Mouse (Mus musculus) hindbrain, embryonic 13.5 days (tissue): ENCODE measurements around the gene Etv3. TPM values are rescaled to one million over a fixed set of nuclear protein-coding genes. Genes with fewer than 3 reads are reported as not detected.
A peak's percentile ranks its signal among the peaks of the same experiment; 100 is the strongest.
"Not testable (repeated sequence)": the region's sequence is repeated elsewhere in the genome, so short reads cannot be mapped to it uniquely, and the experiment has no call there.

Experiments used
- ATAC-seq: fragments of 200-750 bp; cut with Nextera tagmentation; 2 replicates; pipeline ENCODE4 v1.8.0; 2017; ENCODE audit warnings: moderate TSS enrichment; ENCODE audit not compliant: low FRiP score
- H3K27ac ChIP-seq: fragments of 300-500 bp; sonication (generic); 2 replicates; pipeline ENCODE4 v1.5.1; 2015; ENCODE audit warnings: inconsistent platforms, mild to moderate bottlenecking, moderate library complexity
- H3K27me3 ChIP-seq: fragments of 300-500 bp; sonication (generic); 2 replicates; pipeline ENCODE4 v1.6.1; 2015; ENCODE audit warnings: mild to moderate bottlenecking, inconsistent platforms
- H3K36me3 ChIP-seq: fragments of 300-500 bp; sonication (generic); 2 replicates; pipeline ENCODE4 v1.6.1; 2015; ENCODE audit warnings: mild to moderate bottlenecking, inconsistent platforms
- H3K4me1 ChIP-seq: fragments of 300-500 bp; sonication (generic); replicated peaks from 2 replicates; pipeline ENCODE4 v1.6.1; 2015; ENCODE audit warnings: inconsistent platforms
- H3K4me2 ChIP-seq: fragments of 300-500 bp; sonication (generic); 2 replicates; pipeline ENCODE4 v1.6.1; 2015; ENCODE audit warnings: inconsistent platforms, mild to moderate bottlenecking, moderate library complexity
- H3K4me3 ChIP-seq: fragments of 300-500 bp; sonication (generic); 2 replicates; pipeline ENCODE4 v1.5.1; 2015; ENCODE audit warnings: mild to moderate bottlenecking, inconsistent platforms
- H3K9ac ChIP-seq: fragments of 300-500 bp; sonication (generic); 2 replicates; pipeline ENCODE4 v1.6.1; 2015; ENCODE audit warnings: mild to moderate bottlenecking, inconsistent platforms
- H3K9me3 ChIP-seq: fragments of 300-500 bp; sonication (generic); 2 replicates; pipeline ENCODE4 v1.6.1; 2016; ENCODE audit warnings: inconsistent platforms
- WGBS: fragments of 180-500 bp; shearing (Covaris S2); methylation state at CpG from one replicate; pipeline ENCODE4 v1.1.7; 2015; 5-methylcytosine and 5-hydroxymethylcytosine counted together
- polyA plus RNA-seq: library from polyadenylated mRNA; unstranded; fragments of >200 nt; fragmentation: Nextera tagmentation; extraction: Ambion mirVana; gene quantifications from 2 replicates; pipeline ENCODE4 v1.2.1, GENCODE M21; 2015

Gene Etv3
- 10.1 and 10.9 TPM in 2 replicates for polyA plus RNA-seq

DNA sequence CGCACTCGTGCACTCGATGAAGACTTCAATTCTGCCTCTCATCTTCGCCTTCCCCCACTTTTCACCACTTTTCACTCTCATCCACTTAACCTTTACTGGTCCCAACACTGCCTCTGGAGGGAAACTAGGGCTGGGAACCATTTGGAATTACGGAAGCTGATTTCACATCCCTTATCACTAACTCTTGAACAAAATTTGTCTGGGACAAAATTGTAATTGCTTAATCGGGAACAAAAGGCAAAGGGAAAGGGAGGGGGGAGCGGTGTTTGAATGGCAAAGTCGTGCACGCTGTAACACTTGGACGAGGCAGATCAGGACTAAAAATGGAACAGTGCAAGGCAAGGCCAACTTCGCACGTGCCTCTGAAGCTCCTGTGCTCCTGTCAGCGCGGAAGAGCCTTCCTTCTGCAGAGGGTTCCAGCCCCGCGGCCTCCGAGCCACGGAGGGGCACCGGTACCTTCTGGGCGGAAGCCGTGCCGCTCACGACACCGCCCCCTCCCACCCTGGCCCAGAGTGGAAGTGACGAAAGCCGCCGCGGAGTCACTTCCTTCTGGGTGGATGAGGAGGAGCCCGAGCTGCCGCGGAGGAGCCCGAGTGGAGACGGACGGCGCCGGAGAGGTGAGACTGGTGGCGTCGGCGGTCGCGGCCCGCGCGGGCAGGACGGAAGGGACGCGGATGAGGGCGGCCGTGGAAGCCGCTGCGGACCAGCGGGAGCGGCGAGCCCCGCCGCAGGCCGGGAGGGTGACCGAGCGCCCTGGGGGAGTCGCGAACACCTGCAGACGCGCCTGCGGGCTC lies at the start of gene Etv3:
Gene Etv3 (plus strand): TSS at position 365 of the 794 bp plus-strand sequence.
- H3K4me1 ChIP-seq: peaks cover 21% of the 10 kb centered on the region
- peak within 1 kb of the TSS; percentile 81 for H3K27ac ChIP-seq
- H3K9ac ChIP-seq: peak within 1 kb of the TSS; percentile 100
- peak within 1 kb of the TSS; percentile 93 for H3K4me2 ChIP-seq
- peaks cover 30% of the 10 kb centered on the region for H3K36me3 ChIP-seq
- no peaks in the 10 kb centered on the region for H3K9me3 ChIP-seq
- peaks cover 4% of the 10 kb centered on the region; the same call in 1 of the 2 replicates for H3K27me3 ChIP-seq
- peak within 1 kb of the TSS; percentile 97 for H3K4me3 ChIP-seq
- WGBS: 5% methylated on average over 61 of the region's 64 CpGs
- ATAC-seq: peak; percentile 99

- ATAC-seq, H3K9ac ChIP-seq, H3K27me3 ChIP-seq, H3K4me1 ChIP-seq, H3K27ac ChIP-seq, H3K4me2 ChIP-seq, H3K36me3 ChIP-seq, H3K4me3 ChIP-seq: not testable (repeated sequence)
- 90% methylated on average over 3 of the region's 3 CpGs for WGBS
- peaks cover 11% of the 10 kb centered on the region; the same call in 1 of the 2 replicates for H3K9me3 ChIP-seq
Measured at GRCm38 (mm10) chr3:87477948-87478347, 47.3 kb upstream of the Etv3 start.

- ATAC-seq, H3K4me1 ChIP-seq, H3K36me3 ChIP-seq, H3K4me3 ChIP-seq, H3K27me3 ChIP-seq, H3K9ac ChIP-seq, H3K27ac ChIP-seq, H3K4me2 ChIP-seq: not testable (repeated sequence)
- 85% methylated on average over 6 of the region's 6 CpGs for WGBS
- H3K9me3 ChIP-seq: peaks cover 11% of the 10 kb centered on the region; the same call in 1 of the 2 replicates
Measured at GRCm38 (mm10) chr3:87478596-87478995, 46.6 kb upstream of the Etv3 start.

DNA sequence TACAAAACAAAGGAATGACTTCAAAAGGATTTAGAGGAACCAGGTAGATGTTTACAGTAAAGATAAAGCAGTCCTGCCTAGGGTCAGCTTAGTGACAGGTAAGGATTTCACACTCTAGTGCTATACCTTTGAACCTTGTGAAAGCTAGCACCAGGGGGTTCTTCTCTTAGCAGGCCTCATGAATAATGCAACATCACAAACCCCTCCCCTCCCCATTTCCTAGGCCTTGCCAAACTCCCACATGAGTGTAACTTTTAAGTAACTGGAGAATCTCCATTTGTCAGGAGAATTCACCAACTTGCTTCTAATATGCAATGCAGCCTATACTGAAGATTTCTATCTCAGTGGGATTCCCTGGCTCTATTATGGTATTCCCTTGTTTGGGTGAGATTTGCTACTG lies 46.0 kb upstream of the Etv3 start:
- H3K4me1 ChIP-seq, ATAC-seq: not testable (repeated sequence)

GRCm38 (mm10) chr3:87487392-87487791 lies 37.8 kb upstream of the Etv3 start:
- Histone ChIP-seq H3K9ac (no peak overlapping the region), H3K27ac (no peak overlapping the region), H3K36me3 (no peaks in the 10 kb centered on the region), H3K27me3 (no peaks in the 10 kb centered on the region), H3K4me3 (no peak overlapping the region), H3K4me2 (no peak overlapping the region), H3K9me3 (no peaks in the 10 kb centered on the region), H3K4me1 (no peaks in the 10 kb centered on the region)
- no peak for ATAC-seq
- 86% methylated on average over 4 of the region's 4 CpGs for WGBS

More for the DNA sequence above, 46.0 kb upstream of the Etv3 start:
- not testable (repeated sequence) for H3K27ac ChIP-seq, H3K4me2 ChIP-seq, H3K36me3 ChIP-seq, H3K9ac ChIP-seq, H3K4me3 ChIP-seq, H3K27me3 ChIP-seq
- H3K9me3 ChIP-seq: peaks cover 11% of the 10 kb centered on the region; the same call in 1 of the 2 replicates

DNA sequence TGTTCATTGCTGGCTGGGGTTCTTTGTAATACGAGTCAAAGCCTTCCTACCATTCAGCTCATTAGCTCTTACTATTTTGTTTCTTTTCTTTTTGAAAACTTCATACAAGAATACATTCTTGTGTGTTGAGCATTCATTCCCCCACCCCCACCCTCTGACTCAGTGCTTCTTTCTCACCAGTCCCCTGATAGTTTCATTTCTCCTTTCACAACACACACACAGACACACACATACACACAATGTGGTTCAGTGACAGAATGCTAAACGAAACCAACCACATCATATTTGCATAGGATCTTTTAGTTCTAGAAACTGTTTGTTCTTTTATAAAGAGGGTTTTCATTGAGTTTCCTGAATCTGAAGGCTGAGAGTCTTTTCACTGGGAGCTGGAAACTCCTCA lies 37.3 kb upstream of the Etv3 start:
- no peaks in the 10 kb centered on the region for H3K27me3 ChIP-seq
- H3K4me2 ChIP-seq: no peak overlapping the region
- H3K4me1 ChIP-seq: no peaks in the 10 kb centered on the region
- H3K9me3 ChIP-seq: no peaks in the 10 kb centered on the region
- 65% methylated on average over 2 of the region's 2 CpGs for whole genome bisulfite sequencing
- no peak for ATAC-seq
- no peaks in the 10 kb centered on the region for H3K36me3 ChIP-seq
- no peak overlapping the region for H3K27ac ChIP-seq
- no peak overlapping the region for H3K4me3 ChIP-seq
- H3K9ac ChIP-seq: no peak overlapping the region

GRCm38 (mm10) chr3:87498266-87498665 lies 26.9 kb upstream of the Etv3 start:
- Histone ChIP-seq H3K27me3 (no peaks in the 10 kb centered on the region), H3K36me3 (no peaks in the 10 kb centered on the region), H3K4me3 (no peak overlapping the region), H3K27ac (no peak overlapping the region), H3K4me1 (no peaks in the 10 kb centered on the region), H3K9ac (no peak overlapping the region; the same call in 1 of the 2 replicates), H3K4me2 (no peak overlapping the region), H3K9me3 (no peaks in the 10 kb centered on the region)
- 82% methylated on average over 9 of the region's 9 CpGs for WGBS
- ATAC-seq: no peak

DNA sequence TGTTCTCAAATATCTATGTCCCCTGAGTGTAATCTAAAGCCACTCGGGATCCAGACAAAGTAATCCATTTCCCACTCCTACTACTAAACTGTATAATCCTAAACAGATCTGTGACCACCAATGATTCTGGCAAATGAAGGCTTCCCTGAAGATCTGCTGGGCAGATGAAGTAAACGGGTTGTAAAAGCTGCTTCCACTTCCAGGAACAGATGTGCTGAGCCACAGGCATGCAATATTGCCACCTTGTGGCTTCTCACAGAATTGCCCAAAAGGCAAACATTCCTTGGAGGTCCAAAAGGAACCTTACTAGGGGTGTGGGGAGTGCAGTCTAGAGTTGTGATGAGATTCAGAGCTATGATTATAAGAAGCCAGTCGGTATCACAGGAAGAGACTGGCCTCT lies 26.1 kb upstream of the Etv3 start:
- no peak overlapping the region for H3K4me3 ChIP-seq
- 22% methylated on average over 3 of the region's 3 CpGs for WGBS
- H3K9me3 ChIP-seq: no peaks in the 10 kb centered on the region
- H3K4me1 ChIP-seq: no peaks in the 10 kb centered on the region
- no peaks in the 10 kb centered on the region for H3K27me3 ChIP-seq
- ATAC-seq: no peak
- H3K36me3 ChIP-seq: no peaks in the 10 kb centered on the region
- no peak overlapping the region for H3K27ac ChIP-seq
- no peak overlapping the region for H3K4me2 ChIP-seq
- H3K9ac ChIP-seq: no peak overlapping the region

GRCm38 (mm10) chr3:87500088-87501055 lies 24.8 kb upstream of the Etv3 start:
- H3K9ac ChIP-seq: no peak overlapping the region

DNA sequence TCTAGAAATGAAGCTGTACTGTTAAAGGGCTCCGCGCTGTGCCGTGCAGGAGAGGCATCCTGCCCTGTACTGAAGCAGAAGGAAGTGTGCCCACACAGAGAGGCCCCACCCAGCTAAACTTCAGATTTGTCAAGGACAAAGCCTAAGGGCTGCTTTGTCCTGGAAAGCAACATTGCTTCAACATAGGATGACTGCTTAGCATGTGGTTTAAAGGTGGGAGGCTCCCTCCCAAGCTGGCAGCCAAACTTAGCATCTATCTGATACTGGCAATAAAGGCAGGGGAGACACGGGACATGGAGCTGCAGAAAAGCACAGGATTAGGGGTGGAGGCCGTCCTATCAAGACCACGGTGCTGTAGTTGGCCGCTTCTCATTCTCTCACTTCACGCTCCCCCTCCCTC lies 24.1 kb upstream of the Etv3 start:
- Histone ChIP-seq H3K36me3 (no peaks in the 10 kb centered on the region), H3K27me3 (0 out of 2 replicates have a peak, but pooled peaks cover 3% of the 10 kb centered on the region), H3K9me3 (no peaks in the 10 kb centered on the region), H3K9ac (no peak overlapping the region), H3K27ac (no peak overlapping the region), H3K4me1 (no peaks in the 10 kb centered on the region), H3K4me2 (no peak overlapping the region), H3K4me3 (no peak overlapping the region)
- ATAC-seq: no peak
- WGBS: 73% methylated on average over 8 of the region's 8 CpGs

More at GRCm38 (mm10) chr3:87500088-87501055, 24.8 kb upstream of the Etv3 start:
- H3K9me3 ChIP-seq: no peaks in the 10 kb centered on the region
- H3K4me1 ChIP-seq: no peaks in the 10 kb centered on the region
- no peaks in the 10 kb centered on the region for H3K36me3 ChIP-seq
- H3K4me2 ChIP-seq: no peak overlapping the region
- 87% methylated on average over 24 of the region's 24 CpGs for WGBS
- no peak overlapping the region for H3K4me3 ChIP-seq
- H3K27me3 ChIP-seq: 0 out of 2 replicates have a peak, but pooled peaks cover 3% of the 10 kb centered on the region
- ATAC-seq: no peak
- no peak overlapping the region for H3K27ac ChIP-seq

DNA sequence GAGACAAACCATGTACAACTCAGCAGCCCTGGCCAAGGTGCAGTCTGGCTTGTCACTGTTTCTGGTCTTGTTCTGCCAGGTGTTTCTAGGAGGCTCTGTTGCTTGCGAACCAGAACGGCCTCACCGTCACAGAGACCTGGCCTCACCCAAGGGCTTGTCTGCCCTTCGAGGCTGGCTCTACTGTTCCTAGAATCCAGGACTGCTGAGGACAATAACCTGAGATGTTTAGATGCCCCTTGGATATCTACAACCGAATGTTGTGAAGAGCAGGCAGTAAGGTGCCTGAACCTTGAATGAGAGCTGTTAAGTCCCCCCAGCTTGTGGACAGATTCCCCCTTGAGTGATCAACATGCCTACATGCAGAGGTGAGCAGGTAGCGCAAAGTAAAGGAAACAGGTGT lies 22.4 kb upstream of the Etv3 start:
- Histone ChIP-seq H3K4me1 (no peaks in the 10 kb centered on the region), H3K9me3 (no peaks in the 10 kb centered on the region), H3K27ac (no peak overlapping the region), H3K27me3 (0 out of 2 replicates have a peak, but pooled peaks cover 3% of the 10 kb centered on the region), H3K4me2 (no peak overlapping the region), H3K9ac (no peak overlapping the region), H3K4me3 (no peak overlapping the region), H3K36me3 (no peaks in the 10 kb centered on the region)
- no peak for ATAC-seq
- WGBS: 96% methylated on average over 6 of the region's 6 CpGs

DNA sequence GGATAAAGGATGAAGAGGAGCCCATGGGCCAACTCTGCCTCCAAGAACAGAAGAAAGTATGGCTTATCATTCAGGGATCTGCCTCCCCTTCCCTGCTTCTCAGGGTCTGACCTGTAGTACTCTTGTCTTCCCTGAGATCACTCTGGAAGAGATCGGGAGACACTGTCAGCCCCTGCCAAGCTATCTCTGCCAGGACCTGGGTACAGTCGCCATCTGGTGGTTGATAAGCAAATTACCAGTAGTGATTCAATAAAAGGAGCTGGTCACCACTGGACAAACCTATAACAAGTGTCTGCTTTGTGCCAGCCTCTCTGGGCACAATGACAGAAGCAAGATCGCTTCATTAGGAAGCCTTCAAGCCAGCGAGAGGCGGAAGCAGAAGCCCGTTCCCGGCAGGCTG lies 20.9 kb upstream of the Etv3 start:
- Histone ChIP-seq H3K9me3 (no peaks in the 10 kb centered on the region), H3K4me2 (no peak overlapping the region), H3K4me1 (peaks cover 6% of the 10 kb centered on the region; the same call in 1 of the 2 replicates), H3K4me3 (no peak overlapping the region), H3K36me3 (no peaks in the 10 kb centered on the region), H3K9ac (no peak overlapping the region), H3K27ac (no peak overlapping the region), H3K27me3 (0 out of 2 replicates have a peak, but pooled peaks cover 3% of the 10 kb centered on the region)
- WGBS: 36% methylated on average over 7 of the region's 7 CpGs
- ATAC-seq: no peak
